Mouse (Mus musculus): ENCODE measurements around the gene Ess2. TPM values are rescaled to one million over a fixed set of nuclear protein-coding genes. Genes with fewer than 3 reads are reported as not detected.
A peak's percentile ranks its signal among the peaks of the same experiment; 100 is the strongest.

Ess2 gene
- polyA plus RNA-seq, 1 experiment from 2014 or later, result 42.2 TPM

- Histone ChIP-seq H3K4me3 (ENCODE audit: low read depth, low read length) (no peak overlapping the region), H3K9me3 (ENCODE audit: control insufficient read depth, low read length) (no peaks in the 10 kb centered on the region), H3K9ac (ENCODE audit: low read length) (no peak overlapping the region), H3K36me3 (ENCODE audit: control insufficient read depth, insufficient read depth, low read length) (no peaks in the 10 kb centered on the region), H3K27me3 (ENCODE audit: control insufficient read depth, insufficient read depth, low read length) (no peaks in the 10 kb centered on the region), H3K27ac (replicated peaks; ENCODE audit: low read depth, low read length) (no peak overlapping the region), H3K4me2 (ENCODE audit: low read depth, severe bottlenecking) (no peak overlapping the region), H3K4me1 (ENCODE audit: control insufficient read depth, insufficient read depth, low read length) (no peaks in the 10 kb centered on the region)
- WGBS, result 13% methylated on average over 7 of the region's 7 CpGs
- DNase-seq (ENCODE audit: low spot score) (peak; percentile 77), ATAC-seq (ENCODE audit: insufficient number of reproducible peaks, low FRiP score, low TSS enrichment, low read depth) (0 out of 2 replicates have a peak, but pooled peaks have one; percentile 54)
These were observed 27.7 kb upstream of the Ess2 start for GRCm38 (mm10) chr16:17938821-17939220.

- WGBS, result 78% methylated on average over 7 of the region's 7 CpGs
- Histone ChIP-seq H3K9ac (ENCODE audit: low read length) (no peak overlapping the region), H3K4me1 (ENCODE audit: control insufficient read depth, insufficient read depth, low read length) (no peaks in the 10 kb centered on the region), H3K9me3 (ENCODE audit: control insufficient read depth, low read length) (no peaks in the 10 kb centered on the region), H3K4me3 (ENCODE audit: low read depth, low read length) (no peak overlapping the region), H3K27me3 (ENCODE audit: control insufficient read depth, insufficient read depth, low read length) (no peaks in the 10 kb centered on the region), H3K36me3 (ENCODE audit: control insufficient read depth, insufficient read depth, low read length) (no peaks in the 10 kb centered on the region), H3K27ac (replicated peaks; ENCODE audit: low read depth, low read length) (no peak overlapping the region), H3K4me2 (ENCODE audit: low read depth, severe bottlenecking) (no peak overlapping the region)
- DNase-seq (ENCODE audit: low spot score) (no peak), ATAC-seq (ENCODE audit: insufficient number of reproducible peaks, low FRiP score, low TSS enrichment, low read depth) (no peak)
These were observed 27.0 kb upstream of the Ess2 start for GRCm38 (mm10) chr16:17938187-17938586.

- H3K4me3 ChIP-seq (ENCODE audit: low read depth, low read length), result no peak overlapping the region
- no peak overlapping the region for H3K4me2 ChIP-seq (ENCODE audit: low read depth, severe bottlenecking)
- H3K36me3 ChIP-seq (ENCODE audit: control insufficient read depth, insufficient read depth, low read length), result no peaks in the 10 kb centered on the region
- no peak for DNase-seq (ENCODE audit: low spot score)
- no peaks in the 10 kb centered on the region for H3K9me3 ChIP-seq (ENCODE audit: control insufficient read depth, low read length)
- H3K4me1 ChIP-seq (ENCODE audit: control insufficient read depth, insufficient read depth, low read length), result no peaks in the 10 kb centered on the region
- H3K27ac ChIP-seq (replicated peaks; ENCODE audit: low read depth, low read length), result no peak overlapping the region
- WGBS, result 80% methylated on average over 10 of the region's 10 CpGs
- H3K9ac ChIP-seq (ENCODE audit: low read length), result no peak overlapping the region
- ATAC-seq (ENCODE audit: insufficient number of reproducible peaks, low FRiP score, low TSS enrichment, low read depth), result no peak
- H3K27me3 ChIP-seq (ENCODE audit: control insufficient read depth, insufficient read depth, low read length), result no peaks in the 10 kb centered on the region
These were observed 25.6 kb upstream of the Ess2 start for GRCm38 (mm10) chr16:17936776-17937175.

DNA sequence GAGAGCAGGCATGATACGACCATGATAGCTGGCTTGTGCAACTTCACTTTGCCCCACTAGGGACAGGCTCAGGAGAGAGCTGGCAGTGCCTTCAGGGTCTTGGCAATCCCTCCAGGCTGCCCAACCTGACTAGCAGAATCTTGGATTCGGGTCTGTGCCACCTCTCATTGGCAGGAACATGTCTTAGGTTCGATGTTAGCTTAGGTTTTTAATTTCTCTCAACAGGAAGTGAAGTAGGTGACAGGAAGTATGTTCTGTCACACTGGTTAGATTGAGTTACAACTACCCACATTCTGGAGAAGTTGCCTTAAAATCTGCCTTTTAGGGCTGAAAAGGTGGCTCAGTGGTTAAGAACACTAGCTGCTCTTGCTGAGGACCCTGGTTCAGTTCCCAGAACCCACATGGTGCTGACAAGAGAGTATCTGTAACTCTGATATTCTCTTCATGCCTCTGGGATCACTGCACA, 23.3 kb upstream of the Ess2 start:
- Histone ChIP-seq H3K4me2 (ENCODE audit: low read depth, severe bottlenecking) (no peak overlapping the region), H3K27me3 (ENCODE audit: control insufficient read depth, insufficient read depth, low read length) (no peaks in the 10 kb centered on the region), H3K36me3 (ENCODE audit: control insufficient read depth, insufficient read depth, low read length) (no peaks in the 10 kb centered on the region), H3K9me3 (ENCODE audit: control insufficient read depth, low read length) (no peaks in the 10 kb centered on the region), H3K4me1 (ENCODE audit: control insufficient read depth, insufficient read depth, low read length) (no peaks in the 10 kb centered on the region), H3K9ac (ENCODE audit: low read length) (no peak overlapping the region), H3K27ac (replicated peaks; ENCODE audit: low read depth, low read length) (no peak overlapping the region), H3K4me3 (ENCODE audit: low read depth, low read length) (no peak overlapping the region)
- DNase-seq (ENCODE audit: low spot score) (no peak), ATAC-seq (ENCODE audit: insufficient number of reproducible peaks, low FRiP score, low TSS enrichment, low read depth) (no peak)
- 65% methylated on average over 3 of the region's 3 CpGs for WGBS

DNA sequence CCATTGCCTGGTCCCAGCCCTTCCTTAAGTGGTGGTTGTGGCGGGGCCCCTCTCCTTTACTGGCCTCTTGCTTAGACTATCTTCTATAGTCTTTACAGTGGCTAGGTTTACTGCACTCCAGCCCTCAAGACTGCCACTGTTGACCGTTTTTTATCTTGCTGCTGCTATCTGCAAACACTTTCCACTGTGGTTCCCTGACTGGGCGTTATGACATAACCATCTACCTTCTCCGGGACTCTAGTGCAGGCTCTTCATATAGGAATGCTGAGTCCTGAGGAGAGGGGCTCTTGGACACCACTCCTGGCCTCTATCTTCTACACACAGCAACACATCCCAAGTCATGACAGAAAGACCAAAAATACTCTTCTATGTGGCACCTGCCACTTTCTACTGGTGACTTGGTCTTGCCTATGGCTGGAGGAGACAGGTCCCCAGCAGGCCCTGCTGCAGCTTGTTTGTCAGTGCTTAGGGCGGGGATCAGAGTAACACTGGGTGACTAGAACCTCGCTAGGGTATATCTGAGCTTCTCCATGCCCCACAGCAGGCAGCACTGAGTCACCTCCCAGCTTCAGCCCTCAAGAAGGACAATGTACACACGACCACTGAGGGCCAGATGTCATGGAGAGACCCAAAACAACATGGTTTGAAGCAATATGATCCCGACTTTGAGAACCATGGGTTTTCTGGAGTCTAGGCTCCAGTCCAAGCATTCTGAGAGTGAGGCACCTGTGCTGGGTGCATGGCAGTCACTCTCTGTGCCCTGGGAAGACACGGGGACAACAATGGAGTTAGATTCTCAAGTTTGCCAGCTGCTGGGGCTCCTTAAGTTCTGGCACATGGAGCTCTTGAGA, 22.7 kb upstream of the Ess2 start:
- no peak for DNase-seq (ENCODE audit: low spot score)
- H3K36me3 ChIP-seq (ENCODE audit: control insufficient read depth, insufficient read depth, low read length), result no peaks in the 10 kb centered on the region
- no peaks in the 10 kb centered on the region for H3K27me3 ChIP-seq (ENCODE audit: control insufficient read depth, insufficient read depth, low read length)
- no peak overlapping the region for H3K27ac ChIP-seq (replicated peaks; ENCODE audit: low read depth, low read length)
- no peaks in the 10 kb centered on the region for H3K4me1 ChIP-seq (ENCODE audit: control insufficient read depth, insufficient read depth, low read length)
- H3K4me3 ChIP-seq (ENCODE audit: low read depth, low read length), result no peak overlapping the region
- no peak overlapping the region for H3K9ac ChIP-seq (ENCODE audit: low read length)
- H3K9me3 ChIP-seq (ENCODE audit: control insufficient read depth, low read length), result no peaks in the 10 kb centered on the region
- H3K4me2 ChIP-seq (ENCODE audit: low read depth, severe bottlenecking), result no peak overlapping the region
- ATAC-seq (ENCODE audit: insufficient number of reproducible peaks, low FRiP score, low TSS enrichment, low read depth), result no peak
- 72% methylated on average over 9 of the region's 9 CpGs for WGBS

GRCm38 (mm10) chr16:17931906-17932460, 20.8 kb upstream of the Ess2 start:
- H3K4me2 ChIP-seq (ENCODE audit: low read depth, severe bottlenecking), result no peak overlapping the region
- no peaks in the 10 kb centered on the region for H3K36me3 ChIP-seq (ENCODE audit: control insufficient read depth, insufficient read depth, low read length)
- ATAC-seq (ENCODE audit: insufficient number of reproducible peaks, low FRiP score, low TSS enrichment, low read depth) (no peak), DNase-seq (ENCODE audit: low spot score) (no peak)
- H3K27ac ChIP-seq (replicated peaks; ENCODE audit: low read depth, low read length), result no peak overlapping the region
- no peaks in the 10 kb centered on the region for H3K9me3 ChIP-seq (ENCODE audit: control insufficient read depth, low read length)
- H3K27me3 ChIP-seq (ENCODE audit: control insufficient read depth, insufficient read depth, low read length), result no peaks in the 10 kb centered on the region
- no peak overlapping the region for H3K4me3 ChIP-seq (ENCODE audit: low read depth, low read length)
- 71% methylated on average over 5 of the region's 5 CpGs for WGBS
- H3K9ac ChIP-seq (ENCODE audit: low read length), result no peak overlapping the region
- peaks cover 4% of the 10 kb centered on the region for H3K4me1 ChIP-seq (ENCODE audit: control insufficient read depth, insufficient read depth, low read length)

- DNase-seq (ENCODE audit: low spot score) (no peak), ATAC-seq (ENCODE audit: insufficient number of reproducible peaks, low FRiP score, low TSS enrichment, low read depth) (no peak)
- 74% methylated on average over 2 of the region's 2 CpGs for whole genome bisulfite sequencing
- no peak overlapping the region for H3K4me2 ChIP-seq (ENCODE audit: low read depth, severe bottlenecking)
- H3K4me1 ChIP-seq (ENCODE audit: control insufficient read depth, insufficient read depth, low read length), result peaks cover 7% of the 10 kb centered on the region
- H3K9me3 ChIP-seq (ENCODE audit: control insufficient read depth, low read length), result no peaks in the 10 kb centered on the region
- H3K9ac ChIP-seq (ENCODE audit: low read length), result no peak overlapping the region
- H3K27ac ChIP-seq (replicated peaks; ENCODE audit: low read depth, low read length), result no peak overlapping the region
- no peak overlapping the region for H3K4me3 ChIP-seq (ENCODE audit: low read depth, low read length)
- peaks cover 2% of the 10 kb centered on the region; the same call in 1 of the 2 replicates for H3K36me3 ChIP-seq (ENCODE audit: control insufficient read depth, insufficient read depth, low read length)
- no peaks in the 10 kb centered on the region for H3K27me3 ChIP-seq (ENCODE audit: control insufficient read depth, insufficient read depth, low read length)
These were observed 18.5 kb upstream of the Ess2 start for GRCm38 (mm10) chr16:17929631-17930030.

- H3K4me3 ChIP-seq (ENCODE audit: low read depth, low read length), result no peak overlapping the region
- no peaks in the 10 kb centered on the region for H3K27me3 ChIP-seq (ENCODE audit: control insufficient read depth, insufficient read depth, low read length)
- H3K27ac ChIP-seq (replicated peaks; ENCODE audit: low read depth, low read length), result no peak overlapping the region
- 0 out of 2 replicates have a peak, but pooled peaks have one; percentile 14 for ATAC-seq (ENCODE audit: insufficient number of reproducible peaks, low FRiP score, low TSS enrichment, low read depth)
- no peaks in the 10 kb centered on the region for H3K9me3 ChIP-seq (ENCODE audit: control insufficient read depth, low read length)
- peaks cover 7% of the 10 kb centered on the region for H3K4me1 ChIP-seq (ENCODE audit: control insufficient read depth, insufficient read depth, low read length)
- peak overlapping the region; percentile 95; the same call in 1 of the 2 replicates for H3K4me2 ChIP-seq (ENCODE audit: low read depth, severe bottlenecking)
- H3K36me3 ChIP-seq (ENCODE audit: control insufficient read depth, insufficient read depth, low read length), result peaks cover 2% of the 10 kb centered on the region; the same call in 1 of the 2 replicates
- 28% methylated on average over 2 of the region's 2 CpGs for WGBS
- DNase-seq (ENCODE audit: low spot score), result no peak
- 0 out of 2 replicates have a peak overlapping the region, but pooled peaks have one; percentile 17 for H3K9ac ChIP-seq (ENCODE audit: low read length)
These were observed 18.1 kb upstream of the Ess2 start for GRCm38 (mm10) chr16:17929211-17929610.
